Mouse (Mus musculus) intestine, embryonic 16.5 days (tissue): ENCODE data around the gene Ppp1r16b. TPM values are rescaled to one million over a fixed set of nuclear protein-coding genes. Genes with fewer than 3 reads are reported as not detected.

Source experiments
- ATAC-seq: fragments of 200-750 bp; cut with Nextera tagmentation; 2 replicates; pipeline ENCODE4 v1.8.0; 2017; ENCODE audit warnings: moderate TSS enrichment, moderate library complexity
- H3K27ac ChIP-seq: fragments of 300-500 bp; sonication (generic); 2 replicates; pipeline ENCODE4 v1.5.1; 2014; ENCODE audit warnings: mild to moderate bottlenecking, low read length
- H3K27me3 ChIP-seq: fragments of 300-500 bp; sonication (generic); replicated peaks from 2 replicates; pipeline ENCODE4 v1.6.1; 2014; ENCODE audit warnings: low read length, control low read depth, mixed read lengths; ENCODE audit not compliant: control insufficient read depth, insufficient read depth
- H3K36me3 ChIP-seq: fragments of 300-500 bp; sonication (generic); 2 replicates; pipeline ENCODE4 v1.6.1; 2014; ENCODE audit warnings: low read length, control low read depth; ENCODE audit not compliant: control insufficient read depth, insufficient read depth
- H3K4me1 ChIP-seq: fragments of 300-500 bp; sonication (generic); 2 replicates; pipeline ENCODE4 v1.6.1; 2014; ENCODE audit warnings: low read length, control low read depth, mixed read lengths; ENCODE audit not compliant: control insufficient read depth, insufficient read depth
- H3K4me2 ChIP-seq: fragments of 300-500 bp; sonication (generic); 2 replicates; pipeline ENCODE4 v1.6.1; 2014; ENCODE audit warnings: low read depth, low read length, control low read depth
- H3K4me3 ChIP-seq: fragments of 300-500 bp; sonication (generic); 2 replicates; pipeline ENCODE4 v1.5.1; 2014; ENCODE audit warnings: mild to moderate bottlenecking, low read length
- H3K9ac ChIP-seq: fragments of 300-500 bp; sonication (generic); 2 replicates; pipeline ENCODE4 v1.6.1; 2014; ENCODE audit warnings: low read depth, low read length
- H3K9me3 ChIP-seq: fragments of 300-500 bp; sonication (generic); 2 replicates; pipeline ENCODE4 v1.6.1; 2016; ENCODE audit warnings: low read length, control low read depth; ENCODE audit not compliant: control insufficient read depth
- WGBS: fragments of 180-500 bp; shearing (Covaris S2); extraction: QIAGEN DNeasy Blood & Tissue Kit; methylation state at CpG from one replicate; pipeline ENCODE4 v1.1.7; 2014; 5-methylcytosine and 5-hydroxymethylcytosine counted together
- polyA plus RNA-seq: library from polyadenylated mRNA; unstranded; fragments of >200 nt; fragmentation: Nextera tagmentation; extraction: Ambion mirVana; gene quantifications from 2 replicates; pipeline ENCODE4 v1.2.1, GENCODE M21; 2015

Gene Ppp1r16b
- polyA plus RNA-seq, result 3.5 and 4.0 TPM in 2 replicates

GRCm38 (mm10) chr2:158665098-158665497, at the start of gene Ppp1r16b:
Ppp1r16b (plus strand) TSS chr2:158665398.
- no peak for ATAC-seq

GRCm38 (mm10) chr2:158615702-158616101, 49.5 kb upstream of the Ppp1r16b start:
- peaks cover 78% of the 10 kb centered on the region for H3K27me3 ChIP-seq
- WGBS, result 6% methylated on average over 13 of the region's 13 CpGs
- peaks cover 3% of the 10 kb centered on the region for H3K4me1 ChIP-seq

More at GRCm38 (mm10) chr2:158665098-158665497, at the start of gene Ppp1r16b:
- WGBS, result 61% methylated on average over 4 of the region's 4 CpGs
- Histone ChIP-seq H3K9ac (no peak within 1 kb of the TSS), H3K4me1 (peaks cover 29% of the 10 kb centered on the region), H3K9me3 (no peaks in the 10 kb centered on the region), H3K27ac (no peak within 1 kb of the TSS), H3K4me2 (no peak within 1 kb of the TSS), H3K27me3 (peaks cover 30% of the 10 kb centered on the region), H3K4me3 (no peak within 1 kb of the TSS), H3K36me3 (no peaks in the 10 kb centered on the region)

GRCm38 (mm10) chr2:158616296-158616695, 48.9 kb upstream of the Ppp1r16b start:
- ATAC-seq, result no peak
- Histone ChIP-seq H3K9ac (no peak overlapping the region), H3K4me3 (no peak overlapping the region), H3K27me3 (peaks cover 75% of the 10 kb centered on the region), H3K9me3 (no peaks in the 10 kb centered on the region), H3K36me3 (no peaks in the 10 kb centered on the region), H3K27ac (no peak overlapping the region), H3K4me2 (no peak overlapping the region), H3K4me1 (no peaks in the 10 kb centered on the region)
- WGBS, result under 1% methylated on average over 12 of the region's 12 CpGs

More at GRCm38 (mm10) chr2:158615702-158616101, 49.5 kb upstream of the Ppp1r16b start:
- H3K36me3 ChIP-seq, result no peaks in the 10 kb centered on the region
- H3K9me3 ChIP-seq, result no peaks in the 10 kb centered on the region
- H3K27ac ChIP-seq, result no peak overlapping the region
- no peak overlapping the region for H3K4me3 ChIP-seq
- ATAC-seq, result no peak
- no peak overlapping the region for H3K4me2 ChIP-seq
- H3K9ac ChIP-seq, result no peak overlapping the region

GRCm38 (mm10) chr2:158616790-158617189, 48.4 kb upstream of the Ppp1r16b start:
- Histone ChIP-seq H3K4me3 (no peak overlapping the region), H3K27ac (no peak overlapping the region), H3K4me1 (no peaks in the 10 kb centered on the region), H3K36me3 (no peaks in the 10 kb centered on the region), H3K4me2 (no peak overlapping the region), H3K27me3 (peaks cover 75% of the 10 kb centered on the region), H3K9me3 (no peaks in the 10 kb centered on the region), H3K9ac (no peak overlapping the region)
- WGBS, result 8% methylated on average over 11 of the region's 11 CpGs
- ATAC-seq, result no peak

- H3K4me1 ChIP-seq, result peaks cover 9% of the 10 kb centered on the region
- peak within 1 kb of the TSS; percentile 90 for H3K4me3 ChIP-seq
- no peaks in the 10 kb centered on the region for H3K9me3 ChIP-seq
- H3K27me3 ChIP-seq, result peaks cover 8% of the 10 kb centered on the region
- ATAC-seq, result peak; percentile 95
- no peaks in the 10 kb centered on the region; the same call in 1 of the 2 replicates for H3K36me3 ChIP-seq
- under 1% methylated on average over 39 of the region's 39 CpGs for WGBS
- H3K4me2 ChIP-seq, result peak within 1 kb of the TSS; percentile 78
- H3K9ac ChIP-seq, result peak within 1 kb of the TSS; percentile 90
- H3K27ac ChIP-seq, result peak within 1 kb of the TSS; percentile 95
Measured at GRCm38 (mm10) chr2:158624718-158625222, 40.4 kb upstream of the Ppp1r16b start, which contains the start of gene Actr5. Actr5 (plus strand) TSS chr2:158624888.

- H3K9ac ChIP-seq, result peak overlapping the region; percentile 90
Measured at GRCm38 (mm10) chr2:158625231-158625630, 40.0 kb upstream of the Ppp1r16b start.

GRCm38 (mm10) chr2:158625697-158626096, 39.5 kb upstream of the Ppp1r16b start:
- Histone ChIP-seq H3K4me1 (peaks cover 9% of the 10 kb centered on the region), H3K36me3 (peaks cover 3% of the 10 kb centered on the region), H3K9ac (peak overlapping the region; percentile 90), H3K27me3 (peaks cover 8% of the 10 kb centered on the region), H3K4me3 (peak overlapping the region; percentile 90), H3K4me2 (peak overlapping the region; percentile 78), H3K9me3 (no peaks in the 10 kb centered on the region), H3K27ac (no peak overlapping the region)
- no peak for ATAC-seq
- WGBS, result 33% methylated on average over 8 of the region's 8 CpGs

More at GRCm38 (mm10) chr2:158625231-158625630, 40.0 kb upstream of the Ppp1r16b start:
- under 1% methylated on average over 43 of the region's 44 CpGs for WGBS
- ATAC-seq, result peak; percentile 78
- Histone ChIP-seq H3K4me1 (peaks cover 9% of the 10 kb centered on the region), H3K27me3 (peaks cover 8% of the 10 kb centered on the region), H3K36me3 (no peaks in the 10 kb centered on the region; the same call in 1 of the 2 replicates), H3K4me2 (peak overlapping the region; percentile 78), H3K9me3 (no peaks in the 10 kb centered on the region), H3K27ac (peak overlapping the region; percentile 95), H3K4me3 (peak overlapping the region; percentile 90)

- no peak overlapping the region for H3K4me3 ChIP-seq
- H3K27ac ChIP-seq, result no peak overlapping the region
- H3K36me3 ChIP-seq, result peaks cover 20% of the 10 kb centered on the region
- H3K9ac ChIP-seq, result no peak overlapping the region
- H3K9me3 ChIP-seq, result no peaks in the 10 kb centered on the region
- no peak overlapping the region for H3K4me2 ChIP-seq
- no peaks in the 10 kb centered on the region for H3K27me3 ChIP-seq
- H3K4me1 ChIP-seq, result peaks cover 9% of the 10 kb centered on the region
- 66% methylated on average over 3 of the region's 3 CpGs for WGBS
- no peak for ATAC-seq
Measured at GRCm38 (mm10) chr2:158628858-158629257, 36.3 kb upstream of the Ppp1r16b start.

GRCm38 (mm10) chr2:158629414-158629813, 35.8 kb upstream of the Ppp1r16b start:
- H3K4me1 ChIP-seq, result peaks cover 9% of the 10 kb centered on the region
- H3K27ac ChIP-seq, result no peak overlapping the region
- H3K9ac ChIP-seq, result no peak overlapping the region
- H3K4me3 ChIP-seq, result no peak overlapping the region
- H3K9me3 ChIP-seq, result no peaks in the 10 kb centered on the region
- no peak overlapping the region for H3K4me2 ChIP-seq
- H3K27me3 ChIP-seq, result no peaks in the 10 kb centered on the region
- WGBS, result 58% methylated on average over 1 of the region's 1 CpGs
- H3K36me3 ChIP-seq, result peaks cover 22% of the 10 kb centered on the region
- no peak for ATAC-seq
